Mouse (Mus musculus): ENCODE measurements around the gene Abcd4. TPM values are rescaled to one million over a fixed set of nuclear protein-coding genes. Genes with fewer than 3 reads are reported as not detected.

Gene Abcd4
- polyA plus RNA-seq (2017; shearing (Covaris generic)), result 29.4 TPM

DNA sequence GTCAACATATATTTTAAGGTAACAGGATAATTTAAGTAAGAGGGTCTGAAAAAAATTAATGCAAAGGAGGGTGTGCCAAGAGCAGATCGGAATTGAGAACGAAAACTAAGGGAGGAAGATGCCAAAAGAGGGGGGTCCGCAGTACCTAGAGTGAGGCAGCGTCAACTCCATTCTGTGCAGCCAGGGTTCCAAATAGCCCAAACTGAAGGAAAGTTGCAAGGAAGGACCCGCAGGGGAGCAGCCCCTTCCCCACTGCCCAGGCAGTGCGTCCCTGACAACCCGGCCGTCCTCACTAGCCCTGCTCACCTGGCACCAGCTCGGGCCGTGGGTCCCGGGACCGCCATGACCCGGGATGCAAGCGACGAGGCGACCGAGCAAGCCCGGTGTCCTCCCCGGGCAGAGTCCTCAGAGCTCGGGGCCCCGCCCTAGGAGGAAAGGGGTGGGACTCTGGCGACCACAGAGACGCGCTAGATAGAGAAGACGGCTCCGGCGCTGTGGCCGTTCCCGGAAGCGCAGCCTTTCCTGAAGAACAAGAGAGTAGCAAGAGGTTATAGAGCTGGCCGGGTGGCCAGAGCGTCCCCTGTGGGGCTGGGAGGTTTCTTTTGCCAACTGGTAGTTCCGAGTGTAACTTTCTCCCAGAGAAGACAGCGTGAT lies at the start of gene Abcd4:
Abcd4 (minus strand) TSS at position 437 of the 654 bp plus-strand sequence.

DNA sequence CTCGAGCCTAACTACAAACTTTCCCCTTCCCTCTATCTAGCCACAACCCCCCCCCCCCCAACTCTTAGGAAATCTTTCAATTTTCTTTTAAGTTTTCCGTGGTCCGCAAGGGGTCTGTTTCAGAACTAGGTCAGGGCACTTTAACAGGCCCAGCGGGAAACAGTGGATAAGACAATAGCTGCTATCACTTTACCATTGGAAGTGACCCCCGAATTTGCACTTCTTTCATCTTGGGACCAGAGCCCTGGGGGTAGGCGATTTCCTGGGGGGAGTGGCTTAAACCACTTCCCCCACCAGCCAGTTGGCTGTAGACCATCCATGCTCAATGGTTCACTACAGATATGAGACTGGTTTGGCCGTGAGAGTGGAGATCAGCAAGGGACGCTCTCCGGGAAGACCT lies 23.4 kb upstream of the Abcd4 start, which contains the start of gene Vrtn:
Vrtn (plus strand) TSS at position 366 of the 400 bp plus-strand sequence.

DNA sequence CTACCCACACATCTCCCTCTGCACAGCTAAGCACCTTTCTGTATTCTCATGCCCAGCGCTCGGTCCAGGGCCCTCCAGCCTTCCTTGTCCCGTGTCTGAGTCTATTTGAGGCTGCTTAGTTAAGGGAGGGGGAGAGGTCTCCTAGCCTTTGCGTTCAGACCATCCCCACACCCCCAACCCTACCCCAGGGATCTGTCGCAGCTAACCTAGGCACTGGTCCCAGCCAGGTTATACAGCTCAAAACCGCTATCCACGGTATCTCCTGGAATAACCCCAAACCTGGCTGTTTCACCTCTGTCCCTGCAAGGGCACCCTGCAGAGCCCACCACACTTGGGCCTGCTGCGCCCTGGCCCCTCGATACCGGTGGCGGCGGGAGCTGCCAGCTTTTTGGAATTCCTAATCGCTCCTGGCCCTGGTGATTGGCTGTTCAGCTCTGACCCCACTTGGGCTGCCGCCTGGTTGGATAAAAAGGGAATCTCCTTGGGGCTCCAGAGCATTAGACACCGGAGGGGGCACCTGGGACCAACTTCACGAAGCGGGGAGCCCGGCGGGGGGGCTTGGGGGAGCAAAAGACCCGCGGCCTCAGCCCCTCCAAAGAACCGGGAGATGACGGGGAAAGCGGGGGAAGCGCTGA lies 47.8 kb downstream of the Abcd4 start, which contains the start of gene Vsx2:
Vsx2 (plus strand) TSS at position 427 of the 635 bp plus-strand sequence.

Other genes with a start within 250 kb of the Abcd4 start
- gene Entpd5, start 208.4 kb downstream of the Abcd4 start, polyA plus RNA-seq (2017; shearing (Covaris generic)), result 61.3 TPM
- gene Bbof1, start 208.3 kb downstream of the Abcd4 start, polyA plus RNA-seq (2017; shearing (Covaris generic)), result 0.88 TPM
- gene Rnf113a2, start 200.2 kb downstream of the Abcd4 start, polyA plus RNA-seq (2017; shearing (Covaris generic)), result 36.0 TPM
- gene Aldh6a1, start 166.4 kb downstream of the Abcd4 start, polyA plus RNA-seq (2017; shearing (Covaris generic)), result 27.6 TPM
- gene Lin52, start 166.0 kb downstream of the Abcd4 start, polyA plus RNA-seq (2017; shearing (Covaris generic)), result 25.9 TPM
- not detected for gene Vsx2, start 47.7 kb downstream of the Abcd4 start, polyA plus RNA-seq (2017; shearing (Covaris generic))
- gene Vrtn, start 23.6 kb upstream of the Abcd4 start, polyA plus RNA-seq (2017; shearing (Covaris generic)), result not detected
- not detected for gene Syndig1l, start 81.4 kb upstream of the Abcd4 start, polyA plus RNA-seq (2017; shearing (Covaris generic))
- gene Npc2, start 155.7 kb upstream of the Abcd4 start, polyA plus RNA-seq (2017; shearing (Covaris generic)), result 100 TPM
- gene Isca2, start 155.8 kb upstream of the Abcd4 start, polyA plus RNA-seq (2017; shearing (Covaris generic)), result 105 TPM

All from inflammation-experienced regulatory T-cells, adult 16 weeks (primary cell).